Mouse (Mus musculus): ENCODE results near the gene Zfp428.

- TF ChIP-seq CTCF (IDR thresholded peaks at IDR 0.05; ENCODE audit: borderline replicate concordance, insufficient read depth, low read depth, low read length) (no peak), POLR2A (IDR thresholded peaks at IDR 0.05; ENCODE audit: borderline replicate concordance, insufficient read depth, low read length) (no peak)
Measured at GRCm38 (mm10) chr7:24533031-24533571, 26.3 kb downstream of the Zfp428 start.

Measured in cerebellum, adult 2 months (tissue).